Mouse (Mus musculus) layer of hippocampus, postnatal 25 days (tissue): Measurements from ENCODE around the gene Carhsp1. TPM values are rescaled to one million over a fixed set of nuclear protein-coding genes. Genes with fewer than 3 reads are reported as not detected.

ENCODE experiments used
- DNase-seq, 2 experiments: peaks; one replicate each; pipeline ENCODE4 v3.0.0; 2022; ENCODE audit warnings: mixed read lengths in 2 of 2, low spot score in 1 of 2; ENCODE audit errors: extremely low spot score in 1 of 2
- microRNA-seq, 2 experiments: library from miRNA; unstranded; fragments of <30 nt; microRNA quantifications; one replicate each; pipeline ENCODE4 v1.2.0; 2021
- total RNA-seq, 2 experiments: library from RNA; stranded (reverse); gene quantifications; 2 replicates each; pipeline ENCODE4 v1.2.3; 2021

Gene Carhsp1
- total RNA-seq, 2 experiments from 2014 or later: 24.0 to 27.4 TPM

DNA sequence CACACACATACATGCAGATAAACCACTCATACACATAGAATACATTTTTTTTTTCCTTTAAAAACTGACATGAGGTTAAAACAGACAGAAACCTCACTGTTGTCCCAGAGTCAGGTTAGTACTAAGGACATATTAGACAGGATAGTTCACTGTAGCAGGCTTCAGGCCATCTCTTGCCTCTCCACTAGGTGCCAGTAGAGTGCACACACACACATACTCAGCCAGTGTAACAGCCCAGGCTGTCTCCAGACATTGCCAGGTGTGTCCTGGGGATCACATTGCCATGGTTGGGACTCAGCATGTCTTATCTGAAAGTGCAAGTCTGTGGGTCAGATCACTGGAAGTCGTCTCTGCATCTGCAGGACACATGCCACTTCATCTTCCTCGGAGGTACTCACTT is 28.1 kb downstream of the Carhsp1 start:
- peak in 1 of 2 experiments; percentile 33 for DNase-seq

DNA sequence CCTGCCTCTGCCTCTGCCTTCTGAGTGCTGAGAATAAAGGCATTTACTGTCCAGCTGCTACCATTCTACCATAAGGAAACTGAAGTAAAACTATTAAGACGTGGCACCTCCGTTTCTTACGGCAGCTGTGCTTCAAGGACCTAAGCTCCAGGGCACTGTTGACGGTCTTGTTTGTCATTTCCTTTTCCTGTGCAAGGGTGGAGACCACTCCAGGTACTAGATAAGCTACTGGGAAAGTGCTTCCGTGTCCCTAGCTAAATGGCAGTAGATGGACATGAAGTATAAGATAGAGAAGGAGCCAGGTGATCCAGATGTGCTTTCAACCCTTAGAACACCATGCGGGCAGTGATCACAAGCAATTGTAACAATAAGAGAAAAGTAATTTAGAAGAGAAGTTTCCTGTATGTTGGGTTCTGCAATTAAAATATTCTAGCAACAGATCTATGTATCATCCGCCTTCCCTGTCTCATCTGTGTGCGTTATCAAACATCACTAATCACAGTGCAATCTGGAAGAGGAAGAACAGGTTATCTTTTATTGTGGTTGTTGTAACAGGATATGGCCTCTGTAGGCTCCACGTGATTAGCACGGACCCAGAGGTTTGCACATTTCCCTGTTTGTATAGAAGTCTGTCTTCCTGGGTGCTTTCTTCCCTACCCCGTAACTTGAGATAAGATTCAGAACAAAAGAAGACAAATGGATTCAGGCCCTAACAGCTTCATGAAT is 32.3 kb downstream of the Carhsp1 start:
- DNase-seq: no peak

DNA sequence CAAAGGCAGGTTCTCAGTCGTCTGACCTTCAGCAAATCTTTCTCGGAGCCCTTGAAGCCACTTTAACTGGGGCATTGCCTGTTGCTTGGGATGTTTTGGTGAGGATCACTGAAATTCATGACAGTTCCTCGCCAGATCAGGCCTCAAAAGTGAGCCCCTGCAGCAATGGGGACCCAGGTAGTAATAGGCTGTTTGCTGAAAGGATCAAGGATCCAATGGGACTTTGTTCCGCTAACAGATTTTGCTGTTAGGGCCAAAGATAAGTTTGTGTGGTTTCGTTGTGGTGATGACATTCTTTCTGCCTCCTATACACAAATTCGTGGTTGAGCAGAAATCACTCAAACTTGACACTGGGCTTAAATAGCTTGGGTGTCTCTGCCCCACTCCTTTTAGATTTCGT is 33.8 kb downstream of the Carhsp1 start:
- DNase-seq: no peak

- DNase-seq: peak; percentile 75 to 78
Measured at GRCm38 (mm10) chr16:8637217-8638051, 34.5 kb downstream of the Carhsp1 start, which contains the start of the genes Pmm2 and Tmem186. Gene Pmm2, plus strand, starts transcription at chr16:8637674. Gene Tmem186, minus strand, starts transcription at chr16:8637712.

DNA sequence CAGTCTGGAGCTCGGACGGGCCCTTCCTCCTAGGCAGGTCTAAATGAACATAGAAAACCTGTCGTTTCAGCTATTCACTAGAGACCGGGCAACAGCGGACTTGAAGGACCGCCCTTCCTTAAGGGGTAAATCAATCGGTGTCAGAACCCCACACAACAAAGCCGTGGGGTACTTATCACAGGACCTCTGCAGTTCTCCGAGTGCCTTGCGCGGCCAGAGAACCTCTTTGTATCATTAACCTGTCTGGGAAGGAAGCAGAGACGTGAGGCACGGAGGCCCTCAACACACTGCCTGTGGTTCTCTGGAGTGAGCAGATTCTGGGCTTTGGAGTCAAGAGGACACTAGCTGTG is 35.1 kb downstream of the Carhsp1 start:
- no peak for DNase-seq

DNA sequence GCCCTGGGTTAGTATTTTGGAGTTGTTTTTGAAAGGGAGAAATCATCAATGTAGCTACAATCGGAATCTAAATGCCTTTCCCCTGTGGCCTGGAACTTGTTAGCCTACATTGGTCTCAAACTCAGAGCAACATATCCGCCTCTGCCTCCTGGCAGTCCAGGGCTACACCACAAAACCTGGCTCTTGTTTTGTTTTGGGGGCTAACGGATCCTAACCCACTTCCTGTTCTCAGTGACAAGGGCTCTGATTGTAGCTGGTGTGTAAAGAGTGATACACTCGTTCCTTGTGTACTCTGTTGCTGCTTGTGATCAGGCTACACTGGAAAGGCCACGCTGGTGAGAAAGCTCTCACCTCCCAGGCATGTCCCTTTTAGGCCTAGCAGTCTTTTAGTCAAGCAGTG is 40.5 kb downstream of the Carhsp1 start:
- DNase-seq: no peak

DNA sequence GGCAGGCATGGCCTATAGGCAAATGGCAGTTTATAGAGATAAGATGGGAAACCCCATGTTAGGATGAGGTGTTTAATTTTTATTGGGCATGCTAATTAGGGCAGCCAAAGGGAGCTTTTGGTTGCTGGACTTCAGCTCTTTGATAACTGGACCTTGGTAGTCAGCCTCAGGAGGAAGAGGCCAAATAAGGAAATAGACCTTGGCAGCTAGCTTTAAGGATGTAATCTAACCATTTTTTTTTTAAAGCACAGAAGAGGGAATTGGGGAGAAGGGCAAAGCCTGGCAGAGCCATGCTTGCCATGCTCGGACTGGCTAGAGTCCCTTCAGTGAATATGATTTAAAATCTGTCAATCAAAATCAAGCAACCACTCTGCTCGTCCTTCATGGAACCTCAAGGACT is 41.5 kb downstream of the Carhsp1 start:
- no peak for DNase-seq

GRCm38 (mm10) chr16:8620315-8621115 is 51.4 kb downstream of the Carhsp1 start:
- DNase-seq: no peak

GRCm38 (mm10) chr16:8619659-8620314 is 52.2 kb downstream of the Carhsp1 start:
- no peak for DNase-seq

DNA sequence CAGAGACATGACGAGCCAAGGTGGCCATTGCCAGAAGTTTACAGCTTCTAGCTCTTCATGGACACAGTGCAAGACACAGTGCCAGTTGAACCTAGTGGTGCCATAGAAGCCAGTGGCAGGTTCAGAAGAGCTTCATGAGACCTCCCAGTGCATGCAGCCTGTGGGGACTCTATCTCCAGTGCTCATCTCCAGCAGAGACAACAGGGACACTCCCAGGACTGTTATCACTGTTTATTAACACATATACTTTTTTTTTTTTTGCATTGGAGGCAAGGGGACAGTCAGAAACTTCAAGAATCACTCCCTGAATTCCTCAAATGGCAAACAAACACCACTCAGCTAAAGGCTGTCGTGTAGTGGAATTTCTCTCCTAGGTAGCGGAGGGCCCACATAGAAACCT is 58.5 kb downstream of the Carhsp1 start:
- no peak for DNase-seq

DNA sequence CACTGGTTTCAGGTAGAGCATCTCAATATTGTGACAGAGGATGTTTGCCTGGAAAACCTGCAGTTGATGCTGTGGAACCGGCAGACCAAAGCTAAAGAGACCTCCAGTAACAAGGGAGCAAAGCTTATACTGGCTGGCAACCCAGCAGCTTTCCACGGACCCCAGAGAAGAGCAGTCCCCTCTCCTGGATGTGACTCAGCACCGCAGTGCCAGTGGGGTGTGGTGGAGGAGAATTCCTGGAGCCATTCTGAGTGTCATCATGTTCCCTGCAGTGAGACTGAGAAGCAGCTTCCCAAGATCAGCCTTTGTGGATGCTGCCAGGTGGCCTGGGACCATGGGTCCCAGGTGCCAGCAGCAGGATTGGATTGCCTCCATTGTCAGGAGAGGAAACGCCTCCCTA is 58.9 kb downstream of the Carhsp1 start:
- no peak for DNase-seq

GRCm38 (mm10) chr16:8612214-8613005 is 59.5 kb downstream of the Carhsp1 start:
- no peak for DNase-seq

GRCm38 (mm10) chr16:8610397-8610796 is 61.6 kb downstream of the Carhsp1 start:
- DNase-seq: no peak

Small RNA genes within 50 kb of the gene (microRNA-seq; reads per million reads assigned to microRNA genes)
- 0 reads per million in 2 experiments for gene Gm22137

Other genes with a start within 250 kb of the Carhsp1 start
- 1 to 10 TPM; 7.1 to 8.0 TPM for gene Tmem114, start 247.0 kb downstream of the Carhsp1 start, total RNA-seq
- 10 to 100 TPM; 22.1 to 26.5 TPM for gene Mettl22, start 201.4 kb downstream of the Carhsp1 start, total RNA-seq
- 100 to 1,000 TPM; 136 to 146 TPM for gene Abat, start 158.7 kb downstream of the Carhsp1 start, total RNA-seq
- gene Pmm2, start 34.5 kb downstream of the Carhsp1 start, total RNA-seq: 10 to 100 TPM; 27.1 to 35.4 TPM
- gene Tmem186, start 34.4 kb downstream of the Carhsp1 start, total RNA-seq: 10 to 100 TPM; 11.4 to 11.6 TPM
- not detected for gene Gm5767, start 8.6 kb upstream of the Carhsp1 start, total RNA-seq
- 100 to 1,000 TPM; 132 to 156 TPM for gene Usp7, start 120.2 kb upstream of the Carhsp1 start, total RNA-seq
- 100 to 1,000 TPM in 1 of 2 experiments, 10 to 100 TPM in 1; 93.3 to 104 TPM for gene 1810013L24Rik, start 157.9 kb upstream of the Carhsp1 start, total RNA-seq